Mouse (Mus musculus): Measurements from ENCODE around the gene Fam71b. TPM values are rescaled to one million over a fixed set of nuclear protein-coding genes. Genes with fewer than 3 reads are reported as not detected.

The Fam71b gene
- polyA plus RNA-seq, 1 experiment from 2014 or later, result not detected

- DNase-seq (ENCODE audit: low spot score) (peak; percentile 98), ATAC-seq (replicated peaks; ENCODE audit: low FRiP score, low read depth) (peak; percentile 97)
- Histone ChIP-seq H3K9ac (ENCODE audit: low read depth, low read length) (peak within 1 kb of the TSS; percentile 86), H3K4me2 (ENCODE audit: low read length) (peak within 1 kb of the TSS; percentile 64), H3K4me1 (replicated peaks; ENCODE audit: insufficient read depth, low read length) (no peaks in the 10 kb centered on the region), H3K27ac (peak within 1 kb of the TSS; percentile 96), H3K36me3 (ENCODE audit: insufficient read depth, low read length) (peaks cover 10% of the 10 kb centered on the region; the same call in 1 of the 2 replicates), H3K4me3 (replicated peaks; ENCODE audit: low read depth, low read length) (peak within 1 kb of the TSS; percentile 89), H3K9me3 (replicated peaks; ENCODE audit: low read length) (no peaks in the 10 kb centered on the region), H3K27me3 (ENCODE audit: insufficient read depth, low read length) (no peaks in the 10 kb centered on the region)
- no peak for TF ChIP-seq CTCF (IDR thresholded peaks at IDR 0.05; ENCODE audit: low read depth)
- under 1% methylated on average over 59 of the region's 59 CpGs for WGBS
Measured at GRCm38 (mm10) chr11:46436760-46437458, 40.5 kb downstream of the Fam71b start, which contains the start of gene Med7. Gene Med7 (plus strand): TSS chr11:46436925.

DNA sequence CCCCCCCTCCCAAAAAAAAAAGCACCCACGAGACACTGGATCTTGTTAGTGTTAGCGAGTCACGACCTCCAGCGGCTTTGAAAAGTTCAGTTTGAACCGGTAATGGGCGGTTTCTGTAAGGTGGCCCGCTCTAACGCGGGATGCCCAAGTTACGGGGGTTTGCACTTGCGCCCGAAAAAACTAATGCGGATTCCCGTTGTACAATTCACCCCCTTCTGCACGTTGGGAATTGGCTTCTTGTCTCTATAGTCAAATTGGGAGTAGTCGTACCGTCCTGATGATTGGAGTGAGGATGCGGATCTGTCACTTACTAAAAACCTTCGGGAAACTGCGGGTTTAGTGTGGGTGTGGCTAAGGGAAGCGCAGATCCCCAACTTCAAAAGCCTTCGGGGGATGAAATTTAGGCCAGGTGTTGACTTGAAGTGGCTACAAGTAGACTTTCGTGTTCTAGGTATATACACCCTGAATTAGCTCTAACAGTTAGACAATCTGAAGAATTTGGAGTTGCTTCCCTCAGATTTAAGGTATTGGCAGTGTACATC is 41.2 kb downstream of the Fam71b start:
- Histone ChIP-seq H3K4me2 (ENCODE audit: low read length) (peak overlapping the region; percentile 64), H3K4me1 (replicated peaks; ENCODE audit: insufficient read depth, low read length) (no peaks in the 10 kb centered on the region), H3K27me3 (ENCODE audit: insufficient read depth, low read length) (no peaks in the 10 kb centered on the region), H3K4me3 (replicated peaks; ENCODE audit: low read depth, low read length) (peak overlapping the region; percentile 89), H3K9ac (ENCODE audit: low read depth, low read length) (peak overlapping the region; percentile 86), H3K9me3 (replicated peaks; ENCODE audit: low read length) (no peaks in the 10 kb centered on the region), H3K27ac (peak overlapping the region; percentile 96; the same call in 1 of the 2 replicates), H3K36me3 (ENCODE audit: insufficient read depth, low read length) (peaks cover 10% of the 10 kb centered on the region; the same call in 1 of the 2 replicates)
- DNase-seq (ENCODE audit: low spot score) (peak; percentile 38), ATAC-seq (replicated peaks; ENCODE audit: low FRiP score, low read depth) (no peak; the same call in 1 of the 2 replicates)
- under 1% methylated on average over 23 of the region's 23 CpGs for WGBS
- no peak for TF ChIP-seq CTCF (IDR thresholded peaks at IDR 0.05; ENCODE audit: low read depth)

DNA sequence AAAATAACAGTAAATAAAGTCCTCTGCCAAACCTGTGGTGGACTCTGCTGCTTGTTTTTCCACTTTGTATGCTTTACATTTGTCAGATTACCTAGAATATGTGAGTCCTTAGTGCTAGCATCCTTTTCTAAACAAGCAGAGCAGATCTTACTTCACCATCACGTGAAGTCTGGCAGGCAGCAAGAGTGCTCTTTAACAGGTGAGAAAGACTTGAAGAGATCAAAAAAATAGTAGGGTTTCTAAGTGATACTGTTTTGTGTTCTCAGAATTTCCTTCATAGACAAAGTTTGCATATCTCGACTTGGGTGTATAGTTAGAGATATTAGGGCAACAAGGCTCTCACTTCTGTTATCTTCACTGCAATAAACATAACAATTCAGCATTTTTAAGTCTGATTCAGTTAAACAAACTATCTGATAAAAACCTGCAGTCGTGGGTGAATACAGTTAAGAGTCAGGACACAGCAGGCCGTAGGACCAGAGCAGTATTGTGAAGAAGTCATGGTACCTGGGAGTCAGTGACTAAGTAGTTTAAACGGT is 42.7 kb downstream of the Fam71b start:
- Histone ChIP-seq H3K9ac (ENCODE audit: low read depth, low read length) (no peak overlapping the region), H3K27me3 (ENCODE audit: insufficient read depth, low read length) (no peaks in the 10 kb centered on the region), H3K27ac (no peak overlapping the region), H3K4me3 (replicated peaks; ENCODE audit: low read depth, low read length) (no peak overlapping the region), H3K4me1 (replicated peaks; ENCODE audit: insufficient read depth, low read length) (no peaks in the 10 kb centered on the region), H3K4me2 (ENCODE audit: low read length) (no peak overlapping the region), H3K36me3 (ENCODE audit: insufficient read depth, low read length) (peaks cover 10% of the 10 kb centered on the region; the same call in 1 of the 2 replicates), H3K9me3 (replicated peaks; ENCODE audit: low read length) (no peaks in the 10 kb centered on the region)
- ATAC-seq (replicated peaks; ENCODE audit: low FRiP score, low read depth), result no peak
- 89% methylated on average over 5 of the region's 5 CpGs for WGBS
- no peak for DNase-seq (ENCODE audit: low spot score)
- no peak for TF ChIP-seq CTCF (IDR thresholded peaks at IDR 0.05; ENCODE audit: low read depth)

DNA sequence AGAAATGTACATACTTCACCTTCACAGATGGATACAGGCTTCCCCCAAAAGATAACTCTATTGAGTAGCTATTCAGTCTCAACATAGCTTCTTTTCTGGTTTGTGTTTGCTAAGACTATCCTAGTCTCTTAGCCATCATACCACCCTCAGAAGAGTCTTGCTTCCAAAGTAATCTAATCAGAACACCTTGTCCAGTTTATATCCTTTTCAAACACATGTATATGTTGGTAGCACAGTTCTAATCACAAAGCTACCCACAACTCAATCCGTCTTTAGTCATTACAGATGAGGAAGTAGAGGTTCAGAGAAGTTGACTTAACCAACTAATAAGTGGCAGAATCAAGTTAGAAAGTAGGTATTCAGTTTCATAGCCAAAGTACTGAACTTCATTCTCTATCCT is 45.4 kb downstream of the Fam71b start:
- ATAC-seq (replicated peaks; ENCODE audit: low FRiP score, low read depth), result no peak

DNA sequence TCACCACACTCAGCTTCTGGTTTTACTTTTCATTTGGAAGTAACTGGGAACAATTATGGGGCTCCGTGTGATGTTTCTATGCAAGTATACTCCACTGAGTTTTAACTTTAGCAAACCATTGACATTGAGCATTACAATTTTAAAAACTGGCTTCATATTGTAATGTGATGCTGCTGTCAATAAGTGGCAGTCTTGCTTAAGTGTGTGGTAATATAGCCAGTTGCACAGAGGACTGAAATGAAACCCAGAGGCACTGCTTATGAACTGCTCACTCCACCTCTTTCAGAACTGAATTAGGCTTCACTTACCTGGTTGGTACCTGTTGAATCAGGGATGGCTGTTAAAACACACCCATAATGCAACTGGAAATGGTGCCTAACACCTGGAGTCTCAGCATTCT is 46.8 kb downstream of the Fam71b start:
- H3K27me3 ChIP-seq (ENCODE audit: insufficient read depth, low read length), result no peaks in the 10 kb centered on the region
- H3K9me3 ChIP-seq (replicated peaks; ENCODE audit: low read length), result no peaks in the 10 kb centered on the region
- peaks cover 10% of the 10 kb centered on the region; the same call in 1 of the 2 replicates for H3K36me3 ChIP-seq (ENCODE audit: insufficient read depth, low read length)
- no peak overlapping the region for H3K27ac ChIP-seq
- no peak overlapping the region for H3K4me2 ChIP-seq (ENCODE audit: low read length)
- WGBS, result 93% methylated on average over 1 of the region's 1 CpGs
- peak; percentile 47; the same call in 1 of the 2 replicates for TF ChIP-seq CTCF (IDR thresholded peaks at IDR 0.05; ENCODE audit: low read depth)
- no peak for DNase-seq (ENCODE audit: low spot score)
- ATAC-seq (replicated peaks; ENCODE audit: low FRiP score, low read depth), result no peak
- H3K4me1 ChIP-seq (replicated peaks; ENCODE audit: insufficient read depth, low read length), result no peaks in the 10 kb centered on the region
- no peak overlapping the region for H3K9ac ChIP-seq (ENCODE audit: low read depth, low read length)
- H3K4me3 ChIP-seq (replicated peaks; ENCODE audit: low read depth, low read length), result no peak overlapping the region

More for the DNA sequence above, 45.4 kb downstream of the Fam71b start:
- H3K9me3 ChIP-seq (replicated peaks; ENCODE audit: low read length), result no peaks in the 10 kb centered on the region
- no peaks in the 10 kb centered on the region for H3K4me1 ChIP-seq (replicated peaks; ENCODE audit: insufficient read depth, low read length)
- WGBS, result 94% methylated on average over 1 of the region's 1 CpGs
- no peak overlapping the region for H3K4me3 ChIP-seq (replicated peaks; ENCODE audit: low read depth, low read length)
- DNase-seq (ENCODE audit: low spot score), result no peak
- H3K4me2 ChIP-seq (ENCODE audit: low read length), result no peak overlapping the region
- no peak overlapping the region for H3K9ac ChIP-seq (ENCODE audit: low read depth, low read length)
- TF ChIP-seq CTCF (IDR thresholded peaks at IDR 0.05; ENCODE audit: low read depth), result no peak
- H3K27me3 ChIP-seq (ENCODE audit: insufficient read depth, low read length), result no peaks in the 10 kb centered on the region
- H3K27ac ChIP-seq, result no peak overlapping the region
- peaks cover 10% of the 10 kb centered on the region; the same call in 1 of the 2 replicates for H3K36me3 ChIP-seq (ENCODE audit: insufficient read depth, low read length)

GRCm38 (mm10) chr11:46443979-46444378 is 47.6 kb downstream of the Fam71b start:
- Histone ChIP-seq H3K4me1 (replicated peaks; ENCODE audit: insufficient read depth, low read length) (no peaks in the 10 kb centered on the region), H3K36me3 (ENCODE audit: insufficient read depth, low read length) (peaks cover 10% of the 10 kb centered on the region; the same call in 1 of the 2 replicates), H3K4me3 (replicated peaks; ENCODE audit: low read depth, low read length) (no peak overlapping the region), H3K4me2 (ENCODE audit: low read length) (no peak overlapping the region), H3K27ac (no peak overlapping the region), H3K9me3 (replicated peaks; ENCODE audit: low read length) (no peaks in the 10 kb centered on the region), H3K9ac (ENCODE audit: low read depth, low read length) (no peak overlapping the region), H3K27me3 (ENCODE audit: insufficient read depth, low read length) (no peaks in the 10 kb centered on the region)
- DNase-seq (ENCODE audit: low spot score) (no peak), ATAC-seq (replicated peaks; ENCODE audit: low FRiP score, low read depth) (no peak)
- WGBS, result 82% methylated on average over 5 of the region's 5 CpGs
- TF ChIP-seq CTCF (IDR thresholded peaks at IDR 0.05; ENCODE audit: low read depth), result no peak

Measured in kidney, postnatal 0 days (tissue).